Mouse (Mus musculus) kidney, postnatal 25 days (tissue): ENCODE measurements around the gene AC124502.3.
A peak's percentile ranks its signal among the peaks of the same experiment; 100 is the strongest.

Experiments
- DNase-seq, 2 experiments: peaks; one replicate each; pipeline ENCODE4 v3.0.0; 2021; ENCODE audit warnings: mixed read lengths in 2 of 2

The AC124502.3 gene

GRCm38 (mm10) chr19:5036577-5036976 is 2.1 kb upstream of the AC124502.3 start:
- DNase-seq, result no peak

- peak; percentile 84 to 86 for DNase-seq
These were observed 766 bp upstream of the AC124502.3 start for GRCm38 (mm10) chr19:5037678-5038571.

GRCm38 (mm10) chr19:5039301-5040114 is 817 bp downstream of the AC124502.3 start:
- DNase-seq, result peak; percentile 35 to 58

- DNase-seq, result peak; percentile 93 to 97
These were observed 2.3 kb downstream of the AC124502.3 start, which contains the start of gene Brms1 for GRCm38 (mm10) chr19:5040862-5041523. Gene Brms1 (plus strand): TSS chr19:5041354.

- no peak for DNase-seq
These were observed 2.9 kb downstream of the AC124502.3 start for GRCm38 (mm10) chr19:5041588-5041987.

- DNase-seq, result no peak
These were observed 6.8 kb downstream of the AC124502.3 start for GRCm38 (mm10) chr19:5045531-5045930.

GRCm38 (mm10) chr19:5048138-5049056 is 9.7 kb downstream of the AC124502.3 start:
- peak in 1 of 2 experiments; percentile 35 for DNase-seq

GRCm38 (mm10) chr19:5049325-5049724 is 10.6 kb downstream of the AC124502.3 start:
- DNase-seq, result no peak

GRCm38 (mm10) chr19:5050047-5050905 is 11.6 kb downstream of the AC124502.3 start, which contains the start of gene Rin1:
Gene Rin1 (plus strand): TSS chr19:5050481.
- DNase-seq, result peak; percentile 64 to 77

- DNase-seq, result peak in 1 of 2 experiments; percentile 45
These were observed 12.3 kb downstream of the AC124502.3 start for GRCm38 (mm10) chr19:5051031-5051430.

- DNase-seq, result no peak
These were observed 12.8 kb downstream of the AC124502.3 start for GRCm38 (mm10) chr19:5051515-5051914.

- no peak for DNase-seq
These were observed 13.6 kb downstream of the AC124502.3 start for GRCm38 (mm10) chr19:5052166-5052822.

- DNase-seq, result no peak
These were observed 14.2 kb downstream of the AC124502.3 start for GRCm38 (mm10) chr19:5052853-5053252.

GRCm38 (mm10) chr19:5053909-5054308 is 15.2 kb downstream of the AC124502.3 start:
- peak; percentile 60 to 73 for DNase-seq

GRCm38 (mm10) chr19:5056251-5056650 is 17.6 kb downstream of the AC124502.3 start:
- DNase-seq, result peak in 1 of 2 experiments; percentile 45

GRCm38 (mm10) chr19:5057876-5058775 is 19.4 kb downstream of the AC124502.3 start:
- DNase-seq, result no peak

GRCm38 (mm10) chr19:5058801-5059771 is 20.4 kb downstream of the AC124502.3 start:
- DNase-seq, result peak; percentile 37 to 51
